Mouse (Mus musculus) embryonic facial prominence, embryonic 15.5 days (tissue): ENCODE data around the gene Unc5b. TPM values are rescaled to one million over a fixed set of nuclear protein-coding genes. Genes with fewer than 3 reads are reported as not detected.

Source experiments
- ATAC-seq: fragments of 200-750 bp; cut with Nextera tagmentation; 2 replicates; pipeline ENCODE4 v1.8.0; 2017; ENCODE audit warnings: low read depth, moderate TSS enrichment; ENCODE audit not compliant: insufficient number of reproducible peaks, low FRiP score, low TSS enrichment
- H3K27ac ChIP-seq: fragments of 300-500 bp; sonication (generic); replicated peaks from 2 replicates; pipeline ENCODE4 v1.5.1; 2015; ENCODE audit warnings: mild to moderate bottlenecking, inconsistent platforms
- H3K27me3 ChIP-seq: fragments of 300-500 bp; sonication (generic); 2 replicates; pipeline ENCODE4 v1.6.1; 2015; ENCODE audit warnings: inconsistent platforms
- H3K36me3 ChIP-seq: fragments of 300-500 bp; sonication (generic); 2 replicates; pipeline ENCODE4 v1.6.1; 2015; ENCODE audit warnings: mild to moderate bottlenecking, inconsistent platforms
- H3K4me1 ChIP-seq: fragments of 300-500 bp; sonication (generic); 2 replicates; pipeline ENCODE4 v1.6.1; 2015; ENCODE audit warnings: inconsistent platforms
- H3K4me2 ChIP-seq: fragments of 300-500 bp; sonication (generic); replicated peaks from 2 replicates; pipeline ENCODE4 v1.6.1; 2015; ENCODE audit warnings: mild to moderate bottlenecking, inconsistent platforms
- H3K4me3 ChIP-seq: fragments of 300-500 bp; sonication (generic); replicated peaks from 2 replicates; pipeline ENCODE4 v1.5.1; 2015; ENCODE audit warnings: mild to moderate bottlenecking, inconsistent platforms
- H3K9ac ChIP-seq: fragments of 300-500 bp; sonication (generic); 2 replicates; pipeline ENCODE4 v1.6.1; 2015; ENCODE audit warnings: inconsistent platforms
- H3K9me3 ChIP-seq: fragments of 300-500 bp; sonication (generic); replicated peaks from 2 replicates; pipeline ENCODE4 v1.6.1; 2016; ENCODE audit warnings: inconsistent platforms
- WGBS: fragments of 180-500 bp; shearing (Covaris S2); methylation state at CpG from one replicate; pipeline ENCODE4 v1.1.7; 2015; 5-methylcytosine and 5-hydroxymethylcytosine counted together
- polyA plus RNA-seq: library from polyadenylated mRNA; unstranded; fragments of >200 nt; fragmentation: Nextera tagmentation; extraction: Ambion mirVana; gene quantifications from 2 replicates; pipeline ENCODE4 v1.2.1, GENCODE M21; 2015

Gene Unc5b
- polyA plus RNA-seq, 1 experiment from 2014 or later, result 7.5 TPM

DNA sequence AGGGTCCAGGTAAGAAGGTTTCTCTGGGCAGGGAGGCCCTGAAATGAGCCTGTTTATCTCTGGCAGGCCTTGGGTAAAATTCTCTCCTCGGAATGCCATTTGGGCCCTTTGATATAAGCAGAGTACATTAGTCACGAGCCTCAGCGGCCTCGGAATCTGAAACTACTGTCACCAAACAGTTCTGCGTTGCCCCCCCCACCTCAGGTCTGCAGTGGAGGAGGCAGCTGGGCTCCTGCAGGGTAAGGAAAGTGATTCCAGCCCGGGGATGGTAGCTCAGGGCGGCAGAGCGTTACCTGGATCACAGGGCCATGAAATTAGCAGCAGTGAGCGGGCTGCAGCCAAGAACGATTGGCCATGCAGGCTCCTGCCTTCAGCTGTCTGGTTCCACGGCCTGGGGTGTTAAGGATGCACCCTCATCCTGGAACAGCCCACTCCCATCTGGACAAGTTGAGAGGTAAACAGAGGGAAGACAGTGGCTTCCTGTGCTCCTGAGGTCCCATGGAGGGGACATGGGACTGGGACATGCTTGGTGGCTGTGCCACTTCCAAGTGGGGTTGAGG lies 94.1 kb downstream of the Unc5b start:
- ATAC-seq, result no peak
- Histone ChIP-seq H3K4me1 (no peaks in the 10 kb centered on the region), H3K4me2 (no peak overlapping the region)

DNA sequence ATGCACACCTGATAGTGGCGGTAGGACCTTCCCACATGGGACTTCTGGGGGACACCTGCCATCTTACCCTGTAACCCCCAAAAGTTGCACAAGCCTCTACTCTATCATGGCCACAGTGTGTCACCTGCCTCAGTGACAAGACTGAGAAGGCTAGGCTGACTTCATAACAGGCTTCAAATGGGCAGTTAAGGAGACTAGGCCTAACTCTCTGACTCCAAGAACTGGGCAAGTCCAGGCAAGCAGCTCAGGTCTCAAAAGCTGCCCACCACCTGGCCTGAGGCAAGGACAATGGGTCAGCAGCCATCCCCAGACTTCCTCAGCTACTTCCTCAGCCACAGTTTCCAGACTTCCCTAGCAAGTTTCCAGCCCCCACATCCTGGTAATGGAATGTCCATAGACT lies 95.6 kb downstream of the Unc5b start:
- Histone ChIP-seq H3K27me3 (no peaks in the 10 kb centered on the region), H3K9me3 (no peaks in the 10 kb centered on the region), H3K36me3 (no peaks in the 10 kb centered on the region), H3K4me1 (no peaks in the 10 kb centered on the region), H3K4me3 (no peak overlapping the region), H3K4me2 (no peak overlapping the region), H3K27ac (no peak overlapping the region), H3K9ac (no peak overlapping the region)
- WGBS, result 100% methylated on average over 1 of the region's 1 CpGs
- ATAC-seq, result no peak

More for the DNA sequence above, 94.1 kb downstream of the Unc5b start:
- no peak overlapping the region for H3K4me3 ChIP-seq
- H3K27ac ChIP-seq, result no peak overlapping the region
- H3K9ac ChIP-seq, result no peak overlapping the region
- H3K36me3 ChIP-seq, result no peaks in the 10 kb centered on the region
- WGBS, result 62% methylated on average over 11 of the region's 11 CpGs
- H3K9me3 ChIP-seq, result no peaks in the 10 kb centered on the region
- H3K27me3 ChIP-seq, result no peaks in the 10 kb centered on the region

DNA sequence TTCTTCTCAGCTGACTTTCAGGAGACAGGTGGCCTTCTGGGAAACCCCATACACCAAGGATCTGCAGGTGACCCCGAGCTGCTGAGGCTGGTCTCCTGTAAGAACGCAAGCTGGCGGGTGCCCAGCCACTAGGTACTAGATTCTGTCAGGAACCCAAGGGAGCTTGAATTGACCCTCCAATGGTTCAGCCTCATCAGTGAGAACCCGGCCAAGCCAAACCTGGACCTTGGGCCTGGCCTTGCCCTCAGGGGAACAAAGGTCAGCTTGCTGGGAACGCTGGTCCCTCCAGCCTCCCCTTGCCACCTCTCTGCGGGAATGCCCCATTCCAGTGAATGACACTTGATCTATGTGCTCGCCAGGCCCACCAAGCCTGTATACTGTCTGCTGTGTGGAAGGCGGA lies 97.9 kb downstream of the Unc5b start:
- Histone ChIP-seq H3K27ac (no peak overlapping the region), H3K4me1 (no peaks in the 10 kb centered on the region), H3K4me2 (no peak overlapping the region), H3K36me3 (no peaks in the 10 kb centered on the region), H3K4me3 (no peak overlapping the region), H3K27me3 (no peaks in the 10 kb centered on the region), H3K9me3 (no peaks in the 10 kb centered on the region), H3K9ac (no peak overlapping the region)
- 72% methylated on average over 8 of the region's 8 CpGs for WGBS
- no peak for ATAC-seq

DNA sequence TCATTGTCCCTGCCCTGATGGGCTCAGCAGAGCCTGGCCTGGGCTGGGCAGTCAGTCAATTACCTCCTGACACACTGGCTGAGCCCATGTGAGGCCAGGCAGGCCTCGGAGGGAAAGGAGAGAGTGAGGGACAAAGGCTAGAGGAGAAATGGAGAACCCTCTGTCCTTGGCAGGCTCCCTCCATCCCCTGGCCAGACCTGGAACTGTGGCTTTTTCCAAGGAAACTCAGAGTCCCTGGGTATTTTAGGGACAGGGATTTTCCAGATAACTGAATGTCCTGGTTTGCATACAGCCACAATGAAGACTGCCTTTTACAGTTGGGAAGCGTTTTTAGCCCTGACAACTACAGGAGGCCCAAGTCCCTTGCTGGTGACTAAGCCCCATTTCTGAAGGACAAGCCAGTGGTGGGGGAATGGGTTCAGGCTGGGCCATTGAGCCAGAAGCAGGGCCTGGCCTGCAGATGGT lies 99.0 kb downstream of the Unc5b start:
- ATAC-seq, result no peak
- no peaks in the 10 kb centered on the region for H3K36me3 ChIP-seq
- no peaks in the 10 kb centered on the region for H3K9me3 ChIP-seq
- H3K9ac ChIP-seq, result no peak overlapping the region
- 46% methylated on average over 2 of the region's 2 CpGs for WGBS
- no peaks in the 10 kb centered on the region for H3K27me3 ChIP-seq
- H3K4me2 ChIP-seq, result no peak overlapping the region
- no peak overlapping the region for H3K4me3 ChIP-seq
- no peak overlapping the region for H3K27ac ChIP-seq
- H3K4me1 ChIP-seq, result peaks cover 8% of the 10 kb centered on the region

DNA sequence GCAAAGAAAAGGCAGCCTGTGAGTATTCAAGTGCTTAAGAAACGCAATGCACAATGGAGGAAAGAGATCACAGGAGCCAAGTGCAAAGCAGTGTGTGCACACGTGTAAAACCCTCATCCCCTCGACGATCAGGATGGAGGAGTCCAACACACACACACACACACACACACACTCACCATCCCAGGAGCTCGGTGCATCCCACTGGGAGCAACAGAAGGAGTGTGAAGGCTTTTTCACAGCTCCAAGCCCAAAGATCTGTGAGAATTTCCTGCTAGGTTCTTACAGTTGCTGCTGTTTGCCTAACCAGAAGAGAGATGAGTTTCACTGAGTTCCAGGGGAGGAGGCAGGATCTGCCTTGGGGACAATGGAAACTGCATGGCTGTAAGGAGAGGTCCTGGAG lies 99.6 kb downstream of the Unc5b start:
- Histone ChIP-seq H3K4me3 (no peak overlapping the region), H3K27ac (no peak overlapping the region), H3K9ac (no peak overlapping the region), H3K36me3 (no peaks in the 10 kb centered on the region), H3K9me3 (no peaks in the 10 kb centered on the region), H3K27me3 (no peaks in the 10 kb centered on the region), H3K4me2 (no peak overlapping the region), H3K4me1 (peaks cover 13% of the 10 kb centered on the region)
- ATAC-seq, result no peak
- 45% methylated on average over 5 of the region's 5 CpGs for WGBS

DNA sequence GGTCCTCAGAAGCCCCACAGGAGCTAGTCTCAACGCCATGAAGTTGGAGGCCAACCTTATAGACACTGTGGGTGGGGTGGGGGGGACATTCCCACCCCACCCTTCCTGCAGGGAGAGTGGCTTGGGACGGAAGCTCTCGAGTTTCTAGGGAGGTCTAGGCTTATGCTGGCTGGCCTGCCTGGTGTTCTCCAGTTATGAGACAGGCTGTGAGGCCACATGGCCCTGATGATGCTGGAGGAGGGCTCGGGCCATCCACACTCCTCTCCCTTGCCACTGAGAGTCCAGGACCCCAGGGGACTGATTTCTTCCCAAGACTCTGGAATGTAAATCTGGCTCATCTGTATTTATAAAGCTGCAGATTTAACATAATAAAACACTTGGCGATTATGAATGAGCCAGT lies 104.1 kb downstream of the Unc5b start:
- WGBS, result 27% methylated on average over 5 of the region's 5 CpGs
- H3K9me3 ChIP-seq, result no peaks in the 10 kb centered on the region
- H3K4me3 ChIP-seq, result no peak overlapping the region
- H3K4me1 ChIP-seq, result peaks cover 13% of the 10 kb centered on the region
- H3K27me3 ChIP-seq, result no peaks in the 10 kb centered on the region
- H3K36me3 ChIP-seq, result no peaks in the 10 kb centered on the region; the same call in 1 of the 2 replicates
- H3K4me2 ChIP-seq, result no peak overlapping the region
- no peak for ATAC-seq
- H3K9ac ChIP-seq, result no peak overlapping the region
- 0 out of 2 replicates have a peak overlapping the region, but pooled peaks have one; percentile 1 for H3K27ac ChIP-seq

DNA sequence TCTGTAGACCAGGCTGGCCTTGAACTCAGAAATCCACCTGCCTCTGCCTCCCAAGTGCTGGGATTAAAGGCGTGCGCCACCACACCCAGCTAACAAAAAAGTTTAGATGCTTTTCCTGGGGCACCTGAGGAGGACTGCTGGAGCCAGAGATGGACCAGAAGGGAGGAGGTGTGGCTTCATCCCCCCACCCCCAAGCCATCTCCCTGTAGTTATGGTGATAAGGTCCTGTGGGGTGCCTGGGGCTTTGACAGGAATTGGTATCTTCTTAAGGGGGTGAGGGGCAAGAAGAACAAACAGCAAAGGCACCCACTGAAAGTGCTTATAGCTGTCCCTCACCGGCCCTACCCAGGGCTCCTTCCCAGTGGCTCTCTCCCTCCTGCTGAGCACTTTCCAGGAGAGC lies 104.5 kb downstream of the Unc5b start:
- H3K4me2 ChIP-seq, result no peak overlapping the region
- H3K9me3 ChIP-seq, result no peaks in the 10 kb centered on the region
- no peaks in the 10 kb centered on the region; the same call in 1 of the 2 replicates for H3K36me3 ChIP-seq
- H3K27me3 ChIP-seq, result no peaks in the 10 kb centered on the region
- 76% methylated on average over 3 of the region's 3 CpGs for WGBS
- H3K4me1 ChIP-seq, result peaks cover 13% of the 10 kb centered on the region
- ATAC-seq, result no peak
- H3K4me3 ChIP-seq, result no peak overlapping the region
- H3K9ac ChIP-seq, result no peak overlapping the region
- H3K27ac ChIP-seq, result 0 out of 2 replicates have a peak overlapping the region, but pooled peaks have one; percentile 1

DNA sequence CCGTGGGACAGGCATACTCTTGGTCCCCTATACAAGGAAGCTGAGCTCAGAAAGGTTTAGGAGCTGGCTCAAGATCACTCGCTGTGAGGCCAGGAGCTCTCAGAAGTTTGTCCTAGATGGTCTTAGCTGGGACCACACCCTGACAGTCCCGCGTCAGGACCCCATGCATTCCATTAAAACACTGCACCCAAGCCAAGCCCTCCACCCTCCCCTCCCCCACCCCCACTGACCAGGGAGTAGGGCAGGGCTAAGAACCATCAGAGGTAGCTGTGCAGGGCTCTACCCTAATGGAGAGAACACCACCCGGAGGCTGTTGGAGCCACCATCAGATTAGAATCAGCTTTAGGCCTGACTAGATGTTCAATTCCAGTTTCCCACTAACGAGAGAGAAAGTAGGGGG lies 106.9 kb downstream of the Unc5b start:
- H3K4me3 ChIP-seq, result no peak overlapping the region
- 72% methylated on average over 6 of the region's 6 CpGs for WGBS
- no peak for ATAC-seq

DNA sequence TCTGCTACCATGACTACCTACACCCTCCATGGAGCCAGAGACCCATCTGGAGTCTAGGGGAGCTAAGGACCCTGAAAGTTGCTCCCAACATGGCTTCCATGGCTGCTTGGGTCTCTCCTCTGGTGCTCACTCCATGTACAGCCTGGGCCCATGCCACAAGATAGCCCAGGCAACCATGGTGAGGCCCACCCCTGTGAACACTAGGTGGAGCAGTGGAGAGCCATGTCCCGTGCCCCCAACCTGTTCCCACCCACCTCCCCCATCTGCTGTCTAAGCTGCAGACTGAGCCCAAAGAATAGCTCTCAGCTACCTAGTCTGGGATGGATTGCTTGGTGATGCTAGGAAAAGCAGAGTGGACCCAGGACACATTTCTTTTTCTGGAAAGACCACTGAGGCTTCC lies 108.0 kb downstream of the Unc5b start:
- ATAC-seq, result no peak
- WGBS, result 36% methylated on average over 1 of the region's 1 CpGs
- Histone ChIP-seq H3K9ac (no peak overlapping the region), H3K27me3 (no peaks in the 10 kb centered on the region), H3K4me1 (peaks cover 13% of the 10 kb centered on the region), H3K4me2 (no peak overlapping the region), H3K27ac (no peak overlapping the region), H3K9me3 (no peaks in the 10 kb centered on the region), H3K4me3 (no peak overlapping the region), H3K36me3 (peaks cover 7% of the 10 kb centered on the region; the same call in 1 of the 2 replicates)

More for the DNA sequence above, 106.9 kb downstream of the Unc5b start:
- Histone ChIP-seq H3K27ac (no peak overlapping the region), H3K36me3 (no peaks in the 10 kb centered on the region; the same call in 1 of the 2 replicates), H3K4me1 (peaks cover 13% of the 10 kb centered on the region), H3K9me3 (no peaks in the 10 kb centered on the region), H3K9ac (no peak overlapping the region), H3K4me2 (no peak overlapping the region), H3K27me3 (no peaks in the 10 kb centered on the region)

DNA sequence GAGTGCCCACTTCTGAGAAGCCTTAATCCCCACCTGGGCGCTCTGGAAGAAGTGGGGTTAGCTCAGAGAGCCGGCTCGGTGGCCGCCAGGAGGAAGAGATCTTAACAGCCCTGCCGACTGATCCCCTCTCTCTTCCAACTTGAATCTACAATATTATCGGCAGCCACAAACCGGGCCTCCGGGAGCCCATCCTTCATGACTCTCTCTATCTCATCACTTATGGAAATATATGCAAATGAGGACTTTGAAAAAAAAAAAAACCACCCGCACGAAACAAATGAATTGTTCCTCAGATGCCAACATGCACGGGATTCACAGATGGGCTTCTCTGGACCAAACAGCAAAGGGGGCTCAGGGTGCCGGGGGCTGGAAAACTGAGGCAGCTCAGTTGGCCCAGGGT lies 109.7 kb downstream of the Unc5b start:
- 61% methylated on average over 12 of the region's 12 CpGs for WGBS

DNA sequence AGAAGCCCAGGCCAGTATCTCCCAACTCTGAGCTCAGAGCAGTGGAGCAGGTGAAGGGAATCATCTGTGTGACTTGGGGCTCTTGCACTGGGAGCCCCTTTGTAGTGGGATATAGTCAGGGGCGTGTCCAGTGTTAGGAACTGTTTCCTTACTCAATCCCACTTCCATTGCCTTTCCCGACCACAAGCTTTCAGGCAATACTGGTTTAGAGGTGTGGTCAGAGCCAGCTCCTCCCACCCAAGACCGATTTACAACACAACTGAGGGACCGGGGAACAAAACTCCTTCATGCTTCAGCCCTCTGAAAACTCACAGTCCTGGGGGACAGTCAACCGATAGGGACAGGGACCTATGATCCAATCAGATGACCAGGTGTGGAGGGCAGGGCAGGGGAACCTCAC lies 110.9 kb downstream of the Unc5b start:
- Histone ChIP-seq H3K27me3 (no peaks in the 10 kb centered on the region), H3K9me3 (no peaks in the 10 kb centered on the region), H3K27ac (no peak overlapping the region), H3K9ac (no peak overlapping the region), H3K4me3 (no peak overlapping the region), H3K36me3 (peaks cover 19% of the 10 kb centered on the region), H3K4me2 (no peak overlapping the region), H3K4me1 (no peaks in the 10 kb centered on the region)
- no peak for ATAC-seq
- WGBS, result 74% methylated on average over 5 of the region's 5 CpGs

More for the DNA sequence above, 109.7 kb downstream of the Unc5b start:
- Histone ChIP-seq H3K4me1 (no peaks in the 10 kb centered on the region), H3K27me3 (no peaks in the 10 kb centered on the region), H3K36me3 (peaks cover 8% of the 10 kb centered on the region; the same call in 1 of the 2 replicates), H3K4me3 (no peak overlapping the region), H3K4me2 (no peak overlapping the region), H3K9ac (no peak overlapping the region), H3K27ac (no peak overlapping the region), H3K9me3 (no peaks in the 10 kb centered on the region)
- ATAC-seq, result no peak

DNA sequence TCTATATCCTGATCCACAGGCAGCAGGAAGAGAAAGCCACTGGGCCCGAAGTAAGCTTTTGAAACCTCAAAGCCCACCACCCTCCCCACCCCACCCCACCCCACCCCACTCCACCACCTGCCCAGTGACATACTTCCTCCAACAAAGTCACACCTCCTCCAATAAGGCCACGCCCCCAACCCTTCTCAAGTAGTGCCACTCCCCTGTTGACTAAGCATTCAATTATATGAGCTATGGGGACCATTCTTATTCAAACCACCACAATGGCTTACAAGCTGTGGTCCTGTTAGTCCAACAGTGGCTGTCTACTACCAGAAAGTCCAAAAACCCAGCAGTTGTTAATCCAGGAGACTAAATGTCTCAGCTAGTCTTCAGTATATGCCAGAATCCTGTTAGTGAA lies 112.9 kb downstream of the Unc5b start:
- Histone ChIP-seq H3K4me1 (no peaks in the 10 kb centered on the region), H3K4me2 (no peak overlapping the region), H3K27ac (no peak overlapping the region), H3K9ac (no peak overlapping the region), H3K9me3 (no peaks in the 10 kb centered on the region), H3K36me3 (peaks cover 34% of the 10 kb centered on the region), H3K4me3 (no peak overlapping the region), H3K27me3 (no peaks in the 10 kb centered on the region)
- no peak for ATAC-seq
- WGBS, result 80% methylated on average over 2 of the region's 2 CpGs
